Mouse (Mus musculus): Measurements from ENCODE around the gene Sh3glb1. TPM values are rescaled to one million over a fixed set of nuclear protein-coding genes. Genes with fewer than 3 reads are reported as not detected.

The Sh3glb1 gene
- 100 to 1,000 TPM; 191 to 196 TPM for polyA plus RNA-seq (2017; shearing (Covaris generic))

DNA sequence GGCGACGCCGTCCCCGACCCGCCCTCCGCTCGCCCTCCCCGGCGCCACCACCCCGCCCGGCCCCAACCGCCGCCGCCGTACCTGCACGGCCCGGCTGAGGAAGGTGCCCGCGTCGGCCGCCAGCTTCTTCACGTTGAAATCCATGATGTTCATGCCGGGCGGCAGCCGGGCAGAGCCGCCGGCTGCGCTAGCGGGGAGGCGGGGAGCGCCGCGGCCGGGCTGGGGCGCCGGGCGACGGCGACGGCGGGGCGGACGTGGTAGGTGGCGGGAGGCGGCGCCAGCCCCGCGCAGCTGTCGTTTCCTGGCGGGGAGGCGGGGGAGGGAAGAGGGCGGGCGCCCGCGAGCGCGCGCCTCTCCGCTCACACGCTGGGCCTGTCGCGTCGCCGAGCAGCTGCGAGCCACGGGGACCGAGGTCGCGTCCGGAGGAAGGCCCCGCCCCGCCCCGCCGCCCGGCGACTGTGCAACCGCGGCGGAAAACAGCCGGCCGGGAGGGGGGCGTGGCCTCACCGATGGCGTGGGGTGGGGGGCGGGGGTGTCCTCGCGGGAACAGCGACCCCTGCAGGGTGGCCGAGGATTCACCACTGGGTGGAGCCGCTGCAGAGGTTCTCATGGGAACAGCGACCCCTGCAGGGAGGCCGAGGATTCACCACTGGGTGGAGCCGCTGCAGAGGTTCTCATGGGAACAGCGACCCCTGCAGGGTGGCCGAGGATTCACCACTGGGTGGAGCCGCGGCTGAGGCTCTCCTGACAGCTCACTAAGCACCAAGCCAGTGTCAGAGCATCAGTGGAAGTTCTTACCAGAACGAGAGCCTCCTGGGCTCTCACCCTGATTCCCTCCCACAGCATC, at the start of gene Sh3glb1:
Sh3glb1 (minus strand) TSS at position 435 of the 847 bp plus-strand sequence.

DNA sequence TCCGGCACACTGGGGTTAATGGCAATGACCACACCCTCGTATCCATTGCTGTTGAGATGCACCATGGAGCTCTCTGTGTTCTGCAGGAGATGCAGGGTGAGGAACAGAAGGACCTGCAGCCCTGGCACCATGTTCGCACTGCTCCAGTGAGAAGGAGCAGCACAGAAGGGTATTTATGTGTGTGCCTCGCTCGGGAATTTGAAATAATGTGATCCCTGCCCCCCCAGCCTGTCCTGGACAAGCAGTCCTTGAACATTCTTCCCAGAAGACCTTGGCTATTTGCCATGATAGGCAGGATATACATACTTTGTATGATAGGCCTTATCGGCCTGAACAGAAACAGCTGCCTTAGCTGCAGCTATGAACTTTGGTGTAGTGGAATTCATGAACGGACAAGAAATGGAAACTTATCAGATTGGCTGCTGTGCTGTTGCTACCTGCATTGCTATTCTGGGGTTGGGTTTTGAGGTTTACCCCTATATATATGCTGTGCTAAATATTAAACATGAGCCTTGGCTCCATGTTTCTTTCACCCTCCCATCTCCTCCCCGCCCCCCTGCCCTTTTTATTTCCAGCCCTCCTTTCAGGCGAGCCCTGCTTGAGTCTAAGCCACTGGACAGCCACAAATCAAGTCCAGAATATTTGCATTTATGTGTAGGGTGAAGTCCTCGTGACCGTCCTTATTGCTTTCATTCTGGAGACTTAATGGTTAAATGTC, 40.6 kb upstream of the Sh3glb1 start, which contains the start of gene Clca3a1:
Clca3a1 (minus strand) TSS at position 386 of the 718 bp plus-strand sequence.

Other genes with a start within 250 kb of the Sh3glb1 start
- gene Hs2st1, start 150.2 kb downstream of the Sh3glb1 start, polyA plus RNA-seq (2017; shearing (Covaris generic)) = 10 to 100 TPM in 1 of 2 experiments, 1 to 10 TPM in 1; 9.0 to 10.9 TPM
- gene Selenof, start 150.0 kb downstream of the Sh3glb1 start, polyA plus RNA-seq (2017; shearing (Covaris generic)) = 100 to 1,000 TPM; 381 to 410 TPM
- not detected for gene Clca3a1, start 40.6 kb upstream of the Sh3glb1 start, polyA plus RNA-seq (2017; shearing (Covaris generic))
- gene Clca3a2, start 99.2 kb upstream of the Sh3glb1 start, polyA plus RNA-seq (2017; shearing (Covaris generic)) = under 1 TPM in 1 of 2 experiments, not detected in 1; 0.15 TPM
- gene Clca3b, start 129.0 kb upstream of the Sh3glb1 start, polyA plus RNA-seq (2017; shearing (Covaris generic)) = not detected
- under 1 TPM in 1 of 2 experiments, not detected in 1; 0.09 TPM for gene Clca4b, start 212.2 kb upstream of the Sh3glb1 start, polyA plus RNA-seq (2017; shearing (Covaris generic))

All from activated CD4-positive, CD25-positive, alpha-beta regulatory T cell (primary cell).